Mouse (Mus musculus) c-Kit-positive CD71-positive TER-119-positive erythroid progenitor cells, embryonic 14.5 days (primary cell): ENCODE measurements around the gene Fam160a2.

Experiments
- DNase-seq: peaks from one replicate; pipeline ENCODE4 v3.0.0-alpha.2; 2013; ENCODE audit warnings: low spot score

Fam160a2 gene

GRCm38 (mm10) chr7:105399935-105400624 lies at the start of gene Fam160a2:
Fam160a2 (minus strand) TSS chr7:105400054.
- DNase-seq, result peak; percentile 100

GRCm38 (mm10) chr7:105445076-105445475 lies 45.2 kb upstream of the Fam160a2 start:
- no peak for DNase-seq

GRCm38 (mm10) chr7:105441426-105441825 lies 41.6 kb upstream of the Fam160a2 start:
- no peak for DNase-seq

DNA sequence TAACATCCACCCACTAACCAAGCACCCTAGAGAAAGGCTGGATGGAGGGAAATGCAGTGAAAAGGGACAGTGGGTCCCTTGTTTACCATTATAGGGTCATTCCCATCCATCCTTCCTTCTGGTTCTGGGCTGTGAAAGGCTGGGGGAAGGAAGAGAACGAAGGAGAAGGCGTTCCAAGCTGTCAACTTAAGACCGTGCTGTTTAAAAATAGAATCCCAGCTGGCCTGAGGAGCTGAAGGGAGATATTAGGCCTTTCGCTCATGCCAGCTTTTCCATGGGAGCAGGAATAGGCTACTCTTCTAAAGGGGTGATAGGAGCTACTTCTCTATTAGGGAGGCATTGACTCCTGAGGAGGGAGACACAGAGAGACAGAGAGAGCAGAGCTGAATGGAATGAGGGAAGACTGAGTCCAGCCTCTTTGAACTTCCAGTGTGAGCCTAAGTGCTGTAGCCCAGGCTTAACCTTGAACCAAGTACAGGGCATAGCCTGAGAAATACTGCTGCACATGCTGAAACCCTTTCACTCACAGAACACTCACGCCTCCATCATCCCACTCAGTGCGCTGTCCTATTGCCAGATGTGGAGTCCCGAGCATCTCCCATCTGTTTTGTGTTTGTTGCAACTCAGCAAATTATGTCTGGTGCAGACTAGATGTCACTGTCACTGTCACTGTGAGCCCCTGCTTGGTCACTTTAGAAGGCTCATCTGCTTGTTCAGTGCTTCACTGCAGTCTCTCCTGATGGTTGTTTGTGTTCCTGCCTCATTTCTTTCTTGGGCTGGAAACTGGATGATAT lies 38.3 kb upstream of the Fam160a2 start:
- DNase-seq, result no peak

GRCm38 (mm10) chr7:105434798-105435197 lies 34.9 kb upstream of the Fam160a2 start:
- no peak for DNase-seq

DNA sequence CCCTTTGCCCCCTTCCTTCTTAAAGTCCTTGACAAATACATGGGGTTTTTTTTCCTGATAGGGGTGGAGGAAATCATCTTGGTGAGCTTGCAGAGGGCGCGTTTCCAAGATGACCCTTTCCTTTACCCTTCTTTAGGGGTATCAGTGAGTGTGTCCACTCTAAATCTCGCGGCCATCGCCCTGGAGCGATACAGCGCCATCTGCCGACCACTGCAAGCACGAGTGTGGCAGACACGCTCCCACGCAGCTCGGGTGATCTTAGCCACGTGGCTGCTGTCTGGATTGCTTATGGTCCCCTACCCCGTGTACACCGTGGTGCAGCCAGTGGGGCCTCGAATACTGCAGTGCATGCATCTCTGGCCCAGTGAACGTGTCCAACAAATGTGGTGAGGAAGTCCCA lies 34.0 kb upstream of the Fam160a2 start:
- no peak for DNase-seq

- no peak for DNase-seq
Observed at GRCm38 (mm10) chr7:105432058-105432457, 32.2 kb upstream of the Fam160a2 start.

DNA sequence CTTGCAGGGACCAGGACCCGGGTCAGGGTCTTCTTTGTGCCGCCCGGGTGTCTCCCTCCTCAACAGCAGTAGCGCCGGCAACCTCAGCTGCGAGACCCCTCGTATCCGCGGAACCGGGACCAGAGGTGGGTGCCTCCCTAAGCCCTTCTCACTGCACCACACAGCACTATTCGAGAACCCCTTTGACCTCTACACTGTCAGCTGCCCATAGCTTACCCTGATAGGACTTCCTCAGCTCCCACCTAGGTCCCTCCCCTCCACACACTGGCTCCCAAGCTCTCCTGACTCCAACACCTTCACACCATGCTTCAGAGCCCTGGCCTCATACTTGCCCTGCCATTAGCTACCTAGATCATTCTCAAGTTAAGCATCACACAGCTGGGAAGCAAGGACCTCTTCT lies 26.2 kb upstream of the Fam160a2 start:
- no peak for DNase-seq

- no peak for DNase-seq
Observed at GRCm38 (mm10) chr7:105425424-105426043, 25.7 kb upstream of the Fam160a2 start, which contains the start of gene Cckbr. Cckbr (plus strand) TSS chr7:105425731.

- no peak for DNase-seq
Observed at GRCm38 (mm10) chr7:105424368-105424767, 24.5 kb upstream of the Fam160a2 start.

DNA sequence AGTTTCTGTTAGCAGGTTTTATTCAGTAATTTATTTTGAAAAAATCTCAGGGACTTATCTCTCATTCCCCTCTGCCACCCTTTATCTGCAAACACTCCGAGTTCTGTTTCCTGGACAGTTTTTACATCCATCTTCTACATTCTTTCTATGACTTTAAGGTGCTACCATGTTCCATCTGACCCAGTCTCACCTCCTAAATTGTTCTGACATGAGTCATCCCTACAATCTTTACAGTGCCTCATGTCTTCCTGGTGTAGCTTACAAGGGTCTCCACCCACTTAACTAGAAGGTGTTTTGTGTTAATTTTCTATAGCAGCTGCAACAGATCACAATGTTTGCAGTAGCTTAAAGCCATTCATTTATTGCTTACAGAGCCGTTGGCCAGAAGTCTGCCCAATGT lies 21.0 kb upstream of the Fam160a2 start:
- DNase-seq, result no peak

DNA sequence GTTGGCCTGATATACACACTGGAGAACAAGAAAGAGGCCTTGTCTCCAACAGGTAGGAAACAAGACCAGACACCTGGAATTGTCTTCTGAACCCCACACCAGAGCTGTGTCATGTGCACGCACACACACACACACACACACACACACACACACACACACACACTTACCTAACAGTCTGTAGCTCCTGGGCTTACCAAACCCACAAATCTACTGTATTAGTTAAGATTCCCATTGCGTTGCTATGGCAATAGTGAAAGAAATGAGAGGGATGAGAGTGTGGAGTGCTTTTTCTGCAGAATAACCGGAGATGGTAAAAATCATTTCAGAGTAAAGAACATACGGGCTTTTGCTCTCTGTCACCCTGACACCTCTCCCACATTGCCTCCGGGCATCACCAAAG lies 18.3 kb upstream of the Fam160a2 start:
- DNase-seq, result no peak

- DNase-seq, result no peak
Observed at GRCm38 (mm10) chr7:105416529-105416928, 16.7 kb upstream of the Fam160a2 start.

GRCm38 (mm10) chr7:105414385-105414784 lies 14.5 kb upstream of the Fam160a2 start:
- no peak for DNase-seq

- peak; percentile 49 for DNase-seq
Observed at GRCm38 (mm10) chr7:105411874-105412632, 12.2 kb upstream of the Fam160a2 start.

- DNase-seq, result no peak
Observed at GRCm38 (mm10) chr7:105406322-105406721, 6.5 kb upstream of the Fam160a2 start.

GRCm38 (mm10) chr7:105404268-105404667 lies 4.4 kb upstream of the Fam160a2 start, which contains the start of gene Cnga4:
Cnga4 (plus strand) TSS chr7:105404568.
- DNase-seq, result no peak

DNA sequence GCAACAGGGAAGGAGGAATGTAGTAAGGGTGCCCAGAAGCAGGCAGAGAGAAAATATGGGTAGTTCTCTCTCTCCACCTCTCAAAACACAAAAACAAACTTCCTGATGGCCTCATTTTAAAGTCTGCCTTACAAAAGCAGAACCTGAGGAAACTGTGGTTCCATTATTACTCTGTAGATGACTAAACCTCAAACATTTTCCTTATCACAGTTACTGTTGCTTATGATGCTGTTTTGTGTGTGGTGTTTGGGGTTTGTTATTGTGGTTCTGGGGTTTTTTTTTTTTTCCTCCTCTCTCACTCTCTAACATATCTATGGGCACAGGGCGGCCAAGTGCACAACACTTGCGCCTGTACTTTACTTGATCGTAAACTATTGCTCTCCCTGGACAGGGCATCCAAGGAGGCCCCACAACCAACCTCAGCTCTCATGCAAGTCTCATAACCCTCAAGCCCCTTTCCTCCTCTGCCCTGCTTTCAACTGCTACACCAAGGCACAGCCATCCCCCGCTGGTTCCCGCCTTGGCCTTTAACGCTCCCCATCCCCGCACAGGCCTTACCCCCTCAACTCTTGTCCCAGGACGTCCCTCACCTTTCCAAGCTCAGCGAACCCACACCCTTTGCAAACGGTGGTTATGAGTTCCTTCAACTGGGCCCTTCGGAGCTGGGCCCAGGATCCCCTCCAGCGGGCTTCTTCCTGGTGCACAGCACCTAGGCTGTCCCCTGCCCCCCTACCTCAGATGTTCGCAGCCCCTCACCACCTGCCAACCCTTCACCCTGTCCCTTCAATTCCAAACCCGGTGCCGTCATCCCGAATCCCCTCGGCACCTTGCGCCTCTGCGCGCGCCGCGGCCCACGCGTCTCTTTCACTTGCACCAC lies 558 bp downstream of the Fam160a2 start:
- DNase-seq, result peak; percentile 25

GRCm38 (mm10) chr7:105396126-105396525 lies 3.7 kb downstream of the Fam160a2 start:
- DNase-seq, result no peak

DNA sequence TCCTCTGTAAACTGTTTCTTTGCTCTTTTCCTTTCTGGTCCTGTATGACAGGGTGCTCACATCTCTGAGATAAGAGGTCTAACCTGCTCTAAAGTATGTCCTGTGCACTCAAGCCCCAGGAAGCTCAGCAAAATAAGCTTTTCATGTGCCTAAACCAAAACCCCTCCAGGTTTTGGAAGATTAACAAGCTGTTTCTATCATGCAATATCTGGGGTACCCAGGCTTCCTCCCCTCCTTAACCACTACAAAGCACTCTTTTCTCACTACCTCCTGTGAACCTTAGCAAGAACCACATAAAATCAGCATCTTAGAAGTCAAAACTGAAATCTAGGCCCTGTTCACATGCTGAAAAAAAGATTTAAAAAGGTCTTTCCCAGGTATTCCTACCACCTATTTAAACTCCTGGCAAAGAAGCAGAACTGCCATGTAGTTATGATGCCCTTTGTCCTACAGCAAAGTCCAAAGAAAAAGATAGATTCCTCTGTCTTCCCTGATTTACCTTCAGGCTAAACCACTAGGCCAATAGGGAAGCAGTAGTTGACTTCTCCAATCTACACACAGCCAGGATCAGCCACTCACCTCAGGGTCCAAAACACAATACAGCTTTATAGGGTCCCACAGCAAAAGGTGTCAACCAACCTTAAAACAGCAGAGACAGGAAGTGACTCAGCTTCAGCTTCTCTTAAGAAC lies 4.6 kb downstream of the Fam160a2 start:
- DNase-seq, result no peak
